Mouse (Mus musculus) c-Kit-positive CD71-positive TER-119-positive erythroid progenitor cells, embryonic 14.5 days (primary cell): Measurements from ENCODE around the gene Gm49510.

Experiments
- DNase-seq: peaks from one replicate; pipeline ENCODE4 v3.0.0-alpha.2; 2013; ENCODE audit warnings: low spot score

Gm49510 gene

DNA sequence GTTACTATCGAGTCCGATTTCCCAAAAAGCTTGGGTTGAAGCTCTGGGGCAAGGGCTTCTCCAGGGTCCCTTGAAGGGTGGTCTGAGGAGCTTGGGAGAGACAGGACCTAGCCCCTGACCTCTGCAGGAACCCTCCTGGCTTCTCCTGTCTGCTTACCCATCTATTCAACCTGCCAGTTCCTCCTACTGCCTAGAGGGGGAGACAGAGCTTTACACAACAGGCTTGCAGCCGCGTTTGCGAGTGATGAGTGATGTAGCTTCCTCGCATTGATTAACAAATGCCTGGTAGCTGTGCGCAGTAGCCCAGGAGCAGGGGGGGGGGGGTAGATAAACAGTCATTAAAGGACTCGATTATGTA, 16.2 kb downstream of the Gm49510 start:
- peak; percentile 78 for DNase-seq

DNA sequence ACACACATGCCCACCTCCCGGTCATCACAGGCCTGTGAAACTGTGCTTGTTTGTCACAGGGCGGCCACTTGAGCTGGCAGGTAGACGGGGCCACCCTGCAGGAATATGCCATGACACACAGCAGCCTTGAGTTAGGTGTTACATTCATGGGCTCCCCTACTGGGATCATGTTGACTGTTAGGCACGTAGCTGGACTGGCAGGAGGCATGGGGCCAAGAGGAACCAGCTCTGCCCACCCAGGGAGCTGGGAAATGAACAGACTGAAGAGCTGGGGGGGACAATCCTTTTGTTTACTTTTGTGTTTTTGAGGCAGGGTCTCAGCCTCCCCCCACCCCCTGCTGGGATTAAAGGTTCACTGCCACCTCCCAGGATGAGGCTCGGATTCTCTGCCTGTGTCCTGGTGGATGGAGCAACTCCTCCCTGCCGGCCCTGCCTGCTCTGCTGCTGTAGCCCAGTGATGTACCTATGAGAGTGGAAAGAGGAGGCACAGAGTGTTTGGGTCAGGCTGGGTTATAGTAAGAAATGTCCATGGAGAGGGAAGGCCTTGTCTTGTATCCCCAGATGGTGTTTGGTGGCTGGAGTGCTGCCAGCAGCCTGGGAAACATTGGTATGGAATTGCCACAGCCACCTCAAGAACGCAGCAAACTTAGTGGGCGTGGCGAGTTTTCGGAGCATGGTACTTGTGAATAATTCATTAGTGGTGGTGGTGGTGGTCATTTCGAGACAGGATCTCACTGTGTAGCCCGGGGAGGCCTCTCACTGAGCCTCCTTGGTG, 16.8 kb downstream of the Gm49510 start:
- no peak for DNase-seq

GRCm38 (mm10) chr15:78918126-78918525, 18.7 kb downstream of the Gm49510 start:
- no peak for DNase-seq

DNA sequence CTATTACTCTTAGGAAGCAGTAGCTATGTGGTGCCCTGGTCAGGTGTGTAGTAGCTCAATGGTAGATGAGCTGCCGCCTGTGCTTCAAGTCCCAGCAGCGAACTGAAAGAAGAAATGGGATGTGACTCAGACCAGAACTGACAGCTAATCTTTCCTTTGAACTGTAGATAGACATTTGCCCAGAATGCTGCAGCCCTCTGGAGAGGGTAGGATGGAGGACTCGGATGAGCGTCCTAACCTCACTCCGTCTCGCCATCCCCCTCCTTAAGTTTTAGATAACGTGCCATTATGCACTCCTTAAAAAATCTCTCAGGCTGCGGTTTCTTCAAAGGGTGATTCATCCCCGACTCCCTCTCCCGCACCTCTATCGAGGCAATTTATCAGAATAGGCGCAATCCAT, 20.4 kb downstream of the Gm49510 start:
- no peak for DNase-seq

DNA sequence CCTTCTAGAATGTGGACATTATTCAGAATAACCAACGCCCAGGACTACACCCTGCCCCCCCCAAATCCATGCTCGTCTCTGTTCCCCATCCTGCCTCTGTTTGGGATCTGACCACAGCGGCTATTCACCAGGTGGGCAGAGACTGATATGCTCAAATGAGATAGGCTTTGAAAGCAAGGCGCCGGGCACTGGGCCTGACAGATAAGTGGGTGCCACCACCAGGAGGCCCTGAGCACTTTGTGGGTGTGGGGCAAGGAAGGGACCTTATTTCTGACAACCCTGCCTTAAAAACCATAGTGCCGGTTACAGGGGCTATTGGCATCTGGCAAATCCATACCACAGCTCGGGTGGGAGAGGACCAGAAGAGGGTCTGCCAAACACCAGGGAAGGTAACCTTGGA, 23.2 kb downstream of the Gm49510 start:
- DNase-seq = peak; percentile 89

DNA sequence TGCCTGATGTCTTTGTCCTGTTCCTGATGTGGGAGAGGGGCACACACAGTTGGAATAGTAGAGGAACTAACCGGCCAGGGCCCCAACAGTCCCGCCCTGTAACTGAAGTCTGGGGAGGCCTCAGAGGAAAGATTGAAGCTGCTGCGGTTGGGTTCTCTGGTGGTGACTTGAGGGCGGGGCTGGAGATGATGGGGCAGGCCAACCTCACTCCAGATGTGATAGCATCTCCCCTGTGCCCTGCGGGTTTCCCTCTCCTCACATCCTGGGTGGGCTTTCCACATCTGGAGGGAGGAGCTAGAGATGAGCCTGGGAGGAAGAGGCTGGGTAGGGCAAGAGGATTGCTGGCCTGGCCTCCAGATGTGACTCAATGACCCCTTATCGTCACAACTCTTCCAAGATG, 24.1 kb downstream of the Gm49510 start:
- peak; percentile 82 for DNase-seq

- DNase-seq = no peak
Observed at GRCm38 (mm10) chr15:78925129-78925528, 25.7 kb downstream of the Gm49510 start.

DNA sequence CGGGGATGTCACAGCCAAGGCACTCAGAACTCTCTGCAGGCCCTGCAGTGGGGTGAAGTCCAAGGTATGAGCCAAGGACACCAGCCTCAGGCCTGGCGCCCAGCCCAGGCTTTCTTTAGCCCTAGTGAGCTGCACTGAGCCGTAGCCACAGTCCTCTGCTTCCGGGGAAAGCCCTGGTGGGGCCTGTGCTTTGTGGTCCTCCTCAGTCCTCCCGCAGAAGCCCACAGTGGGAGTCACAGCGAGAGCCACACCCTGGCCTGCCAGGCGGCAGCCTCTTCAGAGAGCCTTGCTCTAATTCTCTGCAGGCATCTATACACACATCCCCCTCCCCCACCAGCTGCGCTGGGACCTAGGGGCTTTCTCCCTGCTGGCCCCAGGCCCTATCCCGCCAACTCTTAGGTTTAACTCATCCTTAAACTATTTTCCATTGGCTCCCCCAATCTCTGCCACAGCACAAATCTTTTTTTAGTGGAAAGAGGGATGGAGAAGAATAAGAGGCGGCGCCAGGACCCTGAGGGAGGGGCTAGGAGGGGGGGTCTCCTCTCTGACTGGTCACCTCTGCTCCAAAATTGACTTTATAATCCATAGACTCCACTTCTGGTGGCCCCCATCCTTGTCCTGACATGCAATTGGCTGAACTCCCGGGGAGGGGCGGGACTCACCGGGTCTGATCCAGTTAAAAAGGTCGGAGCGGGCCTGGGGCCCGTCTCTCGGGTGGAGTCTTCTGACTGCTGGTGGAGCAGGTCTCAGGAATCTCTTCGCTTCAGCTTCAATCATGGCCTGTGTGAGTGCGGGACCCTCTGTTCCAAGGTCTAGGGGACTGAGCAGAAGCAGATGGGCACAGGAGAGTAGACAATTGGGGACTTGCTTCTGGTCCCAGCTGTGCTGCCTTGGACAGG, 26.8 kb downstream of the Gm49510 start, which contains the start of gene Lgals1:
Gene Lgals1, plus strand, starts transcription at position 705 of the 899 bp plus-strand sequence.
- DNase-seq = peak; percentile 79

DNA sequence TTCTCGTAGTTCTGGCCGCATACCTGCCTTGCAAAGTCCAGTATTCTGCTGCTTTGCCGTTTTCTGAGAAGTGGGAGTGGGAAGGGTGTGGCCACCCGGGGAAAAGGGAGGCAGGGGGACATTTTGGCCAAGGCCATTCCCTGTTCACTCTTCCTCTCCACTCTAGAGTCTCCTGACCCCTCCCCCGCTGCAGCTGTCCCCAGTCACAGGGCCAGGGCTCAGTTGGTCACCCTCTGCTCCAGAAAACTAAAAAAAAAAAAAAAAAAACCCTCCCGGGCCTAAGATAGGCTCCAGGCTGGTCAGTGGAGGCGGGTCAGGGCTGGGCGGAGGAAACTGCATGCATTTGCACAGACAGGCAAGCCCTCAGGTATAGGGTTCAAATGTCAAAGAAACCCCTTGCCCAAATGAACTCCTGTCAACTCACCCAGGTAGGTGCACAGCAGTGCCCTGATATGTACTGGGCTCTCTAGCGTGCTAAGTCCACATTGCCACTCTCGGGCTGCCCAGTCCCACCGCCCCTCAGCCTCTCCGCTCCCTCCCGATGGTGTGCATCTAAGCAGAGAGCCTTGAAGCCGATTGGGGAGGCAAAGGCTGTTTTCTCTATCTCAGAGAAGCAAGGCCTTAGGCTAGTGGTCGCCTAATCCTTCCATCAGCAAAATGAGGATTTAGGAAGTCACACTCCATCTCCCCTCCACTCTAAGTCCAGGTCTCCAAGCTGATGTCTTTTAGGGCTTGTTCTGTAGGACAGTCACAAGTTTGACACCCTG, 27.7 kb downstream of the Gm49510 start:
- no peak for DNase-seq

- DNase-seq = no peak
Observed at GRCm38 (mm10) chr15:78927788-78928457, 28.5 kb downstream of the Gm49510 start.

DNA sequence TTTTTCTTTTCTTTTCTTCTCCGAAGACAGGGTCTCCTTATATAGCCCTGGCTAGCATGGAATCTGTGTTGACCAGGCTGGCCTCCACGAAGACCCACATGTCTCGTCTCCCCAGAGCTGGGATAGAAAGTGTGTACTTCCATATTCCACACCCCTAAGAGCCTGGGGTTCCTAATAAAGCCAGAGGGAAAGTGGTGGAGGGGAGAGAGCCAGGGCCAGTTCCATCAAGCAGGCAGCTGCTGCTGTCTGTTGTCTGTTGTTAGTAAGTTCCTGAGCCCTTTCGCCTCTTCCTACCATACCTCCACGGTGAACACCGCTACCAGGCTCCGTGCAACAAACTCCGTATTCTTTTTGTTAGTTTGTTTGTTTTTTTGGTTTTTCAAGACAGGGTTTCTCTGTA, 29.1 kb downstream of the Gm49510 start:
- DNase-seq = no peak

DNA sequence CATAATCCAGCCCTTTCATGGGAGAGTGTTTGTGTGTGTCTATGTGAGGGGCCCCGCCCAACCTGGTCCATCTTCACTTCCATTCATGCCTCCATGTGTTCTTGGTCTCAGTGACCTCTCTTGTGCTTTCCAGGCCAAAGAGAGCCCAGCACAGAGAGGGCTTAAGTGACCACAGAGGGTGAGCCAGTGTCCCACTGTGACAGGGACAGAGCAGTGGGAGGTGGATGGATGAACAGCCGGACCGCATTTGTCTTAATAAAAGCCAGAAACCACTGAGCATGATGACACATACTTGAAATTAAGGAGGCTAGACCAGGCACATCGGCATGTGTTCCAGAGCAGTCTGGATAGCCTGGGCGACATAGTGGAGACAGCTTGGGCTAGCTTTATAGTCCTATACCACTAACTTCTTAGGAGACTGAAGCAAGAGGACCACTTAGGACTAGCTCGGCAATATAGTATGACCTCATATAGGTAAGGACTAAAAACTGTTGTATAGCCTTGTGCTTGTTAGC, 30.8 kb downstream of the Gm49510 start:
- DNase-seq = no peak

- no peak for DNase-seq
Observed at GRCm38 (mm10) chr15:78930801-78931426, 31.4 kb downstream of the Gm49510 start.

- peak; percentile 81 for DNase-seq
Observed at GRCm38 (mm10) chr15:78931577-78931976, 32.1 kb downstream of the Gm49510 start.

- peak; percentile 85 for DNase-seq
Observed at GRCm38 (mm10) chr15:78934784-78935320, 35.4 kb downstream of the Gm49510 start, which contains the start of gene Nol12. Nol12 (plus strand) TSS chr15:78934933.

DNA sequence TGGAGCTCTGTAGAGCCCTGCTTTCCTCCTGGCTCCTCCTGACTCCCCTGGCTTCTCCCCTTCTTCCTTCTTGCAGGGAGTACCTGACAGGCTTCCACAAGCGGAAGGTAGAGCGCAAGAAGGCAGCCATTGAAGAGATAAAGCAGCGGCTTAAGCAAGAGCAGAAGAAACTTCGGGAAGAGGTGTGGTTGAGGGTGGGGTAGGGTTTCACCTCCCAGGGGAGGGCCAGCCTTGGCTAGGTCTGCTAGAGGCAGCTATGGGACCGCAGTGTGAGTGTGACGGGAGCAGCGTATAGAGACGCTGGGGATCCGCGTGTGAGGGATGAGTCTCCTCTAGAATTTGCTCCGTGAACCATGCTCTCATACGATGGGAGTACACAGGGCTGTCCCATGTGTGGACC, 36.9 kb downstream of the Gm49510 start:
- no peak for DNase-seq

GRCm38 (mm10) chr15:78937311-78937710, 37.8 kb downstream of the Gm49510 start:
- no peak for DNase-seq

- DNase-seq = no peak
Observed at GRCm38 (mm10) chr15:78937963-78938362, 38.5 kb downstream of the Gm49510 start.

DNA sequence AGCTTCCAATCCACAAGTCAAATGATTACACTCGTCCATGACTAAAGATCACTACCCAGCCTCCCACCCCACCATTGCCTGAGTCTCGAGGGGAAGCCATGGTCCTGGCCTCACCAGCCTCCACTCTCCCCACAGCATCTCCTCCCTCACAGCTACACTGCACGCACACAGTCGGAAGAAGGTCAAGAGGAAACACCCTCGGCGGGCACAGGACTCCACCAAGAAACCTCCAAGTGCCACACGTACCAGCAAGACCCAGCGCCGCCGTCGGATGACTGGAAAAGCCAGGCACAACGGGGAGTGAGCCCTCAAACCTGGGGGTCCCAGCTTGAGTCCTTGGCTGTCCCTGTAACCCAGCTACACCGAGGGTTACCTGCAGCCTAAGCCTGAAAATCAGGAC, 40.9 kb downstream of the Gm49510 start:
- no peak for DNase-seq

DNA sequence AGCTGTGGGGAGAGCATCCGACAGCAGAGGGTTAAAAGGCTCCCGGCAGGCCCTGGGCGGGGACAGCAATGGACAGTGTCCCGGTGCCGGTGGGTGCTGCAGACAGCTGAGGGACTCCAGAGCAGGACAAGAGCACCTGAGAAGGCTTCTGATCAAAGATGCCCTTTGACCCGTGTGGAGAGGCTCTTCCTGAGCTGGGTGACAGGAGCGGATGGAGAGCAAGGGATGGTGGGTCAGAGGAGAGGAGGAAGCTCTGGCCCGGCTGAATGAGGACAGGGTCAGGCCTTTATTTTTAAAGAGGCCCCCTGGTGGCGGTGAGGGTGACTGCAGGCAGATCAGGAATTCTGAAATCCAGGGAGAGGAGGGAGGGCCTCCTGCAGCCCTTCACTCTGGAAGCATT, 43.2 kb downstream of the Gm49510 start:
- no peak for DNase-seq

DNA sequence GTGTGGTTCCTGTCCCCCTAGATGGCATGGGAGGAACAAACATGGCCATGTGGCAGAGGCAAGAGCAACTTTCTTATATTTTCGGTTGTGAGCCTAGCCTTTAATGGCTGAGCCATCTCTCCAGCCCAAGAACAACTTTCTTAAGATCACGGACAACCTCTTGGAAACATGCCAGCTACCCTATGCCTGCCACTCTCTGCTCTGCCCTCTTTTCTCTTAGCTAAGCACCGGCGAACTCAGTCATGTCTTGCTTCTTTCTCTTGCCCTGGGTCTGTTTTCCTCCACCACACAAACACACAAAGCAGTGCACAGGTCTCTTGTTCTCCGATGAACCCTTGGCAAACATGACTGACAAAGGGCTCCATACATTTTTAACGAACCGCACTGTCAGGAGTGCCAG, 46.8 kb downstream of the Gm49510 start:
- DNase-seq = no peak
